Mouse (Mus musculus) cortical plate, adult 2 months (tissue): ENCODE results near the gene Nkx1-2.

Experiments used
- CTCF ChIP-seq: fragments of 200-500 bp; IDR thresholded peaks from 2 replicates; pipeline ENCODE4 v1.5.1; 2011; ENCODE audit warnings: mild to moderate bottlenecking, control low read depth, low read length; ENCODE audit not compliant: insufficient read depth; ENCODE audit errors: extremely low read depth
- POLR2A ChIP-seq: fragments of 200-500 bp; IDR thresholded peaks from 2 replicates; pipeline ENCODE4 v1.6.1; 2011; ENCODE audit warnings: mild to moderate bottlenecking, low read length, control low read depth; ENCODE audit not compliant: insufficient read depth; ENCODE audit errors: extremely low read depth

DNA sequence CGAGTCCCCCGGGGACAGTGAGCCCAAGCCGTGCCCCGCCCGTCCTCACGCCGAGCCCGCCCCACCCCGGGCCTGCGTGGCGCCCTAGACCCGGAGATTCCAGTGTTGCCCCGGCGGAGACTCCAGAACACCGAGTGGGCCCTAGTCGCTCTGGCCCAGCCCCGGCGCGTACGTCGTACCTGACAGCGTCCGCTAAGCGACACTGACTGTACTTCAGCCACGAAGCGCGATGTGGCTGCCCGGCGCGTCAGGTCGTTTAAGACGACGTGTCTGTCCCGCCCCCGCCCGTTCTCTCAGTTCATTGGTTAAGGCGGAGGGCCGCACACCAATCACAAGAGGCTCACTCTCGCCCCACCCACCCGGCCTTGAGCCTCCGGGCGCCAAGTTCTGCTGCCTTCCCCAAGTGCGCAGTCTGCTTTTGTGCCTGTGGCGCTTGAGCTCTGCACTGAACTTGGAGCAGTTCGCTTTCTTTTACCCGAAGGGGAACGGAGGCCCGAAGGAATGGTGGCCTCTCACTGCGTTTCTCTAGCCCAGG, 23.3 kb downstream of the Nkx1-2 start, which contains the start of gene Oat:
- TF ChIP-seq POLR2A (peak; percentile 98), CTCF (no peak)
